Mouse (Mus musculus): ENCODE results near the gene Rnf214. TPM values are rescaled to one million over a fixed set of nuclear protein-coding genes. Genes with fewer than 3 reads are reported as not detected.

The Rnf214 gene
- polyA plus RNA-seq, 1 experiment: 30.5 TPM

GRCm38 (mm10) chr9:45841458-45841857, 65.3 kb downstream of the Rnf214 start:
- no peaks in the 10 kb centered on the region for H3K4me1 ChIP-seq (ENCODE audit: control insufficient read depth, insufficient read depth, low read length)
- TF ChIP-seq CTCF (IDR thresholded peaks at IDR 0.05; ENCODE audit: low read depth, low read length) (no peak), POLR2A (IDR thresholded peaks at IDR 0.05; ENCODE audit: borderline replicate concordance, low read depth, low read length) (no peak)
- H3K27ac ChIP-seq (ENCODE audit: insufficient read depth, low read depth, low read length): no peak overlapping the region
- H3K4me3 ChIP-seq (ENCODE audit: insufficient read depth, low read length): no peak overlapping the region

GRCm38 (mm10) chr9:45840331-45840730, 66.4 kb downstream of the Rnf214 start:
- Histone ChIP-seq H3K4me3 (ENCODE audit: insufficient read depth, low read length) (no peak overlapping the region), H3K4me1 (ENCODE audit: control insufficient read depth, insufficient read depth, low read length) (no peaks in the 10 kb centered on the region), H3K27ac (ENCODE audit: insufficient read depth, low read depth, low read length) (no peak overlapping the region)
- TF ChIP-seq POLR2A (IDR thresholded peaks at IDR 0.05; ENCODE audit: borderline replicate concordance, low read depth, low read length) (no peak), CTCF (IDR thresholded peaks at IDR 0.05; ENCODE audit: low read depth, low read length) (no peak)

DNA sequence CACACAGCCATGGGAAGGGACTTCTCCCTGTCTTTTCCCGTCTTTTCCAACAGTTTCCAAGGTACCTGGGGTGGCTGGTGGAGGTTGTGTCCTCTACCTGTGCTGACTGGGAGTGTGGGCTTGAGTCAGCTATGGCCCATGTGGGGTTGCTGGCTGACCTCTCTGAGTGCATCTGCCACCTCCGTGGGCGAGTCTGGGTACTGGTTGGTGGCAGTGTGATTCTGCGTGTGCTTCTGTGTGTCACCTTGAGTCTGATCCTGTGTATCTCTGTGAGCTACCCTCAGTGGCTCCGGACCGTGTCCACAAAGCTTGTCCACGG, 66.8 kb downstream of the Rnf214 start:
- no peaks in the 10 kb centered on the region for H3K4me1 ChIP-seq (ENCODE audit: control insufficient read depth, insufficient read depth, low read length)
- no peak for TF ChIP-seq POLR2A (IDR thresholded peaks at IDR 0.05; ENCODE audit: borderline replicate concordance, low read depth, low read length)
- TF ChIP-seq CTCF (IDR thresholded peaks at IDR 0.05; ENCODE audit: low read depth, low read length): no peak
- no peak overlapping the region for H3K4me3 ChIP-seq (ENCODE audit: insufficient read depth, low read length)
- no peak overlapping the region for H3K27ac ChIP-seq (ENCODE audit: insufficient read depth, low read depth, low read length)

DNA sequence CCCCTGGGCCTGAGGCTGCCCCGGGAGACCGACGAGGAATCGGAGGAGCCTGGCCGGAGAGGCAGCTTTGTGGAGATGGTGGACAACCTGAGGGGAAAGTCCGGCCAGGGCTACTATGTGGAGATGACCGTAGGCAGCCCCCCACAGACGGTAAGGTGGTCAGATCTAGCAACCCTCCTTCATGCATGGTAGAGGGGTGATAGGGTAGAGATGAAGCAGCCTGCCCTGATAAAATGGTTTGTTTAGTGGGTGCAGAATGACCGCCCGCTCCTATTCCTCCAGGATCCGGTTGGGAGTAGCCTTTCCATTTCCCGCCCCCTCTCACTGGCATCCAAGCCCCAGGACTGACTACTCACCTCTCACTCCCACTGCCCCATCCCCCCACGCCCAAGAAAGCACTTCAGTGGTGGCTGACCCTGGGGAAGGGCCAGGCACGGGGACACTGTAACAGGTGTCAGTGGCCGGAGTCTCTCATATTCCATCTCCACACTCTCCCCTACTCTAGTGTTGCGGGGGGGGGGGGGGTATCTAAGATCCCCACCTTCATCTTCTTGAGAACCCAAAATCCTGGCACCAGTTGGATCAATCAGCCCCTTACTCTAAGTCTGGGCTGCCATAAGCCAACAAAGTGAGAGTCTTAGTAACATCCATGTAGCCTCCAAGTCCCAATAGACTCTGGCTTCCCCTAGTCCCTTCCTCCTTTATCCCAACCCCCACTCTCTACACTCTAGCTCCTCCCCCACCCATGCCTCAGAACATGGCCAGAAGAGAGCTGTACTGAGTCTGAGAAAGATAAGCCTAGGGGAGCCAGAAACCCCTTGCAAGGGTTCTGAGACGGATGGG, 67.4 kb downstream of the Rnf214 start:
- H3K27ac ChIP-seq (ENCODE audit: insufficient read depth, low read depth, low read length): no peak overlapping the region
- TF ChIP-seq POLR2A (IDR thresholded peaks at IDR 0.05; ENCODE audit: borderline replicate concordance, low read depth, low read length) (no peak), CTCF (IDR thresholded peaks at IDR 0.05; ENCODE audit: low read depth, low read length) (no peak)
- H3K4me3 ChIP-seq (ENCODE audit: insufficient read depth, low read length): peak overlapping the region; percentile 55
- H3K4me1 ChIP-seq (ENCODE audit: control insufficient read depth, insufficient read depth, low read length): no peaks in the 10 kb centered on the region

- peak within 1 kb of the TSS; percentile 55 for H3K4me3 ChIP-seq (ENCODE audit: insufficient read depth, low read length)
- H3K27ac ChIP-seq (ENCODE audit: insufficient read depth, low read depth, low read length): no peak within 1 kb of the TSS
- H3K4me1 ChIP-seq (ENCODE audit: control insufficient read depth, insufficient read depth, low read length): no peaks in the 10 kb centered on the region
- TF ChIP-seq POLR2A (IDR thresholded peaks at IDR 0.05; ENCODE audit: borderline replicate concordance, low read depth, low read length) (no peak), CTCF (IDR thresholded peaks at IDR 0.05; ENCODE audit: low read depth, low read length) (no peak)
Observed at GRCm38 (mm10) chr9:45838434-45839138, 68.1 kb downstream of the Rnf214 start, which contains the start of gene Bace1. TSS of gene Bace1 (plus strand) at chr9:45838580.

GRCm38 (mm10) chr9:45838069-45838433, 68.7 kb downstream of the Rnf214 start:
- TF ChIP-seq POLR2A (IDR thresholded peaks at IDR 0.05; ENCODE audit: borderline replicate concordance, low read depth, low read length): no peak
- TF ChIP-seq CTCF (IDR thresholded peaks at IDR 0.05; ENCODE audit: low read depth, low read length): no peak
- no peak overlapping the region for H3K27ac ChIP-seq (ENCODE audit: insufficient read depth, low read depth, low read length)
- H3K4me1 ChIP-seq (ENCODE audit: control insufficient read depth, insufficient read depth, low read length): no peaks in the 10 kb centered on the region
- peak overlapping the region; percentile 55; the same call in 1 of the 2 replicates for H3K4me3 ChIP-seq (ENCODE audit: insufficient read depth, low read length)

- TF ChIP-seq CTCF (IDR thresholded peaks at IDR 0.05; ENCODE audit: low read depth, low read length) (no peak), POLR2A (IDR thresholded peaks at IDR 0.05; ENCODE audit: borderline replicate concordance, low read depth, low read length) (no peak)
- Histone ChIP-seq H3K4me1 (ENCODE audit: control insufficient read depth, insufficient read depth, low read length) (no peaks in the 10 kb centered on the region), H3K27ac (ENCODE audit: insufficient read depth, low read depth, low read length) (no peak overlapping the region), H3K4me3 (ENCODE audit: insufficient read depth, low read length) (no peak overlapping the region)
Observed at GRCm38 (mm10) chr9:45833461-45833860, 73.2 kb downstream of the Rnf214 start.

DNA sequence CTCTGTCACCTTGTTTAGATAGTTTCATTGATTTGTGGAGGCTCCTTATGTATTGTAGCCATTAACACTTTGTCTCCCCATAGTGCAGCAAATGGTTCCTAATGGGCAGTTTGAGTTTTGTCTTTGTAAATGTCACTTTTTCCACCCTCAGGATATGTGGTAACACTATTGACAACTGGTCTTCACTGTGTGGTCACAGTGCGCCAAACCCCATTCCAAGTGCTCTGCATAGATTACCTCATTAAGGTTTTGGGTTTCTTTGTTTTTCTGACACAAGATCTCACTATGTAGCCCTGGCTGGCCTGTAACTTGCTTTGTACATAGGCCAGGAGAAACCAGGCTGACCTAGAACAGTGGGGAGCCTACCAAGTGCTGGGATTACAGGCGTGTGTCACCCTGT, 73.8 kb downstream of the Rnf214 start:
- Histone ChIP-seq H3K4me1 (ENCODE audit: control insufficient read depth, insufficient read depth, low read length) (no peaks in the 10 kb centered on the region), H3K27ac (ENCODE audit: insufficient read depth, low read depth, low read length) (no peak overlapping the region), H3K4me3 (ENCODE audit: insufficient read depth, low read length) (no peak overlapping the region)
- no peak for TF ChIP-seq CTCF (IDR thresholded peaks at IDR 0.05; ENCODE audit: low read depth, low read length)
- TF ChIP-seq POLR2A (IDR thresholded peaks at IDR 0.05; ENCODE audit: borderline replicate concordance, low read depth, low read length): no peak

GRCm38 (mm10) chr9:45829107-45829506, 77.6 kb downstream of the Rnf214 start:
- H3K4me1 ChIP-seq (ENCODE audit: control insufficient read depth, insufficient read depth, low read length): peaks cover 4% of the 10 kb centered on the region
- TF ChIP-seq CTCF (IDR thresholded peaks at IDR 0.05; ENCODE audit: low read depth, low read length) (peak; percentile 97), POLR2A (IDR thresholded peaks at IDR 0.05; ENCODE audit: borderline replicate concordance, low read depth, low read length) (no peak)
- peak overlapping the region; percentile 22; the same call in 1 of the 2 replicates for H3K4me3 ChIP-seq (ENCODE audit: insufficient read depth, low read length)
- 0 out of 2 replicates have a peak overlapping the region, but pooled peaks have one; percentile 6 for H3K27ac ChIP-seq (ENCODE audit: insufficient read depth, low read depth, low read length)

Measured in bone marrow macrophage, adult 2 months (primary cell).